Mouse (Mus musculus): ENCODE results near the gene Atp5l. TPM values are rescaled to one million over a fixed set of nuclear protein-coding genes. Genes with fewer than 3 reads are reported as not detected.
A peak's percentile ranks its signal among the peaks of the same experiment; 100 is the strongest.

Gene Atp5l
- polyA plus RNA-seq, 1 experiment from 2014 or later, result 863 TPM

- 1% methylated on average over 8 of the region's 8 CpGs for WGBS
- Histone ChIP-seq H3K4me2 (peak overlapping the region; percentile 95), H3K9ac (peak overlapping the region; percentile 96), H3K4me1 (replicated peaks) (peaks cover 10% of the 10 kb centered on the region), H3K27ac (peak overlapping the region; percentile 94), H3K36me3 (peaks cover 9% of the 10 kb centered on the region), H3K9me3 (no peaks in the 10 kb centered on the region), H3K4me3 (peak overlapping the region; percentile 99), H3K27me3 (no peaks in the 10 kb centered on the region)
- ATAC-seq (ENCODE audit: low FRiP score), result peak; percentile 93
Measured at GRCm38 (mm10) chr9:44921123-44921468, 554 bp upstream of the Atp5l start.

- H3K4me3 ChIP-seq, result peak overlapping the region; percentile 99
- 40% methylated on average over 2 of the region's 2 CpGs for WGBS
- H3K4me1 ChIP-seq (replicated peaks), result peaks cover 22% of the 10 kb centered on the region
Measured at GRCm38 (mm10) chr9:44919606-44920005, 936 bp downstream of the Atp5l start.

GRCm38 (mm10) chr9:44916196-44916595 lies 4.3 kb downstream of the Atp5l start:
- no peak overlapping the region for H3K4me3 ChIP-seq
- H3K9ac ChIP-seq, result no peak overlapping the region
- no peaks in the 10 kb centered on the region for H3K9me3 ChIP-seq
- no peak for ATAC-seq (ENCODE audit: low FRiP score)
- H3K36me3 ChIP-seq, result peaks cover 22% of the 10 kb centered on the region
- H3K4me2 ChIP-seq, result no peak overlapping the region
- WGBS, result 57% methylated on average over 1 of the region's 1 CpGs
- H3K27me3 ChIP-seq, result no peaks in the 10 kb centered on the region
- H3K27ac ChIP-seq, result no peak overlapping the region
- H3K4me1 ChIP-seq (replicated peaks), result peaks cover 22% of the 10 kb centered on the region

More at GRCm38 (mm10) chr9:44919606-44920005, 936 bp downstream of the Atp5l start:
- peak overlapping the region; percentile 95 for H3K4me2 ChIP-seq
- H3K9ac ChIP-seq, result peak overlapping the region; percentile 96
- no peaks in the 10 kb centered on the region for H3K27me3 ChIP-seq
- no peaks in the 10 kb centered on the region for H3K9me3 ChIP-seq
- no peak for ATAC-seq (ENCODE audit: low FRiP score)
- H3K36me3 ChIP-seq, result 0 out of 2 replicates have a peak, but pooled peaks cover 4% of the 10 kb centered on the region
- no peak overlapping the region for H3K27ac ChIP-seq

- Histone ChIP-seq H3K36me3 (peaks cover 33% of the 10 kb centered on the region), H3K4me1 (replicated peaks) (peaks cover 22% of the 10 kb centered on the region), H3K27me3 (no peaks in the 10 kb centered on the region), H3K27ac (peak overlapping the region; percentile 30; the same call in 1 of the 2 replicates), H3K4me2 (no peak overlapping the region), H3K9me3 (no peaks in the 10 kb centered on the region), H3K4me3 (no peak overlapping the region), H3K9ac (no peak overlapping the region)
- 23% methylated on average over 4 of the region's 4 CpGs for WGBS
- ATAC-seq (ENCODE audit: low FRiP score), result no peak
Measured at GRCm38 (mm10) chr9:44914706-44915105, 5.8 kb downstream of the Atp5l start.

- Histone ChIP-seq H3K4me2 (no peak overlapping the region), H3K4me3 (no peak overlapping the region), H3K36me3 (peaks cover 29% of the 10 kb centered on the region), H3K9me3 (no peaks in the 10 kb centered on the region), H3K4me1 (replicated peaks) (peaks cover 12% of the 10 kb centered on the region), H3K27ac (no peak overlapping the region), H3K27me3 (no peaks in the 10 kb centered on the region), H3K9ac (no peak overlapping the region)
- 93% methylated on average over 4 of the region's 4 CpGs for WGBS
- no peak for ATAC-seq (ENCODE audit: low FRiP score)
Measured at GRCm38 (mm10) chr9:44911365-44911764, 9.2 kb downstream of the Atp5l start.

GRCm38 (mm10) chr9:44905620-44906019 lies 14.9 kb downstream of the Atp5l start:
- Histone ChIP-seq H3K27me3 (no peaks in the 10 kb centered on the region), H3K36me3 (peaks cover 6% of the 10 kb centered on the region), H3K4me3 (no peak overlapping the region), H3K27ac (no peak overlapping the region), H3K4me1 (replicated peaks) (no peaks in the 10 kb centered on the region), H3K9me3 (no peaks in the 10 kb centered on the region), H3K9ac (no peak overlapping the region), H3K4me2 (no peak overlapping the region)
- WGBS, result 85% methylated on average over 4 of the region's 4 CpGs
- ATAC-seq (ENCODE audit: low FRiP score), result no peak

GRCm38 (mm10) chr9:44904964-44905363 lies 15.6 kb downstream of the Atp5l start:
- H3K4me1 ChIP-seq (replicated peaks), result no peaks in the 10 kb centered on the region
- no peak overlapping the region for H3K9ac ChIP-seq
- no peak overlapping the region for H3K27ac ChIP-seq
- H3K27me3 ChIP-seq, result no peaks in the 10 kb centered on the region
- H3K4me2 ChIP-seq, result no peak overlapping the region
- no peaks in the 10 kb centered on the region for H3K36me3 ChIP-seq
- ATAC-seq (ENCODE audit: low FRiP score), result no peak
- no peak overlapping the region for H3K4me3 ChIP-seq
- 77% methylated on average over 5 of the region's 5 CpGs for WGBS
- H3K9me3 ChIP-seq, result no peaks in the 10 kb centered on the region

- ATAC-seq (ENCODE audit: low FRiP score), result no peak
- Histone ChIP-seq H3K9ac (no peak overlapping the region), H3K27me3 (no peaks in the 10 kb centered on the region), H3K4me2 (no peak overlapping the region), H3K36me3 (no peaks in the 10 kb centered on the region), H3K4me3 (no peak overlapping the region), H3K4me1 (replicated peaks) (no peaks in the 10 kb centered on the region), H3K9me3 (no peaks in the 10 kb centered on the region), H3K27ac (no peak overlapping the region)
- WGBS, result 84% methylated on average over 4 of the region's 4 CpGs
Measured at GRCm38 (mm10) chr9:44903856-44904255, 16.7 kb downstream of the Atp5l start.

- Histone ChIP-seq H3K4me3 (no peak overlapping the region), H3K4me1 (replicated peaks) (no peaks in the 10 kb centered on the region), H3K9me3 (no peaks in the 10 kb centered on the region), H3K36me3 (no peaks in the 10 kb centered on the region), H3K27ac (no peak overlapping the region), H3K9ac (no peak overlapping the region), H3K27me3 (no peaks in the 10 kb centered on the region), H3K4me2 (no peak overlapping the region)
- no peak for ATAC-seq (ENCODE audit: low FRiP score)
- WGBS, result 69% methylated on average over 4 of the region's 4 CpGs
Measured at GRCm38 (mm10) chr9:44900402-44900801, 20.1 kb downstream of the Atp5l start.

- no peak overlapping the region for H3K9ac ChIP-seq
- no peaks in the 10 kb centered on the region for H3K36me3 ChIP-seq
- no peaks in the 10 kb centered on the region for H3K27me3 ChIP-seq
- H3K9me3 ChIP-seq, result no peaks in the 10 kb centered on the region
- H3K4me3 ChIP-seq, result no peak overlapping the region
- no peak for ATAC-seq (ENCODE audit: low FRiP score)
- WGBS, result 88% methylated on average over 3 of the region's 3 CpGs
- no peaks in the 10 kb centered on the region for H3K4me1 ChIP-seq (replicated peaks)
- H3K4me2 ChIP-seq, result no peak overlapping the region
- no peak overlapping the region for H3K27ac ChIP-seq
Measured at GRCm38 (mm10) chr9:44899716-44900115, 20.8 kb downstream of the Atp5l start.

- H3K36me3 ChIP-seq, result no peaks in the 10 kb centered on the region
- H3K9ac ChIP-seq, result no peak overlapping the region
- H3K4me2 ChIP-seq, result no peak overlapping the region
- H3K4me1 ChIP-seq (replicated peaks), result no peaks in the 10 kb centered on the region
- H3K9me3 ChIP-seq, result no peaks in the 10 kb centered on the region
- WGBS, result 64% methylated on average over 4 of the region's 4 CpGs
- H3K27me3 ChIP-seq, result peaks cover 3% of the 10 kb centered on the region; the same call in 1 of the 2 replicates
- H3K27ac ChIP-seq, result no peak overlapping the region
- no peak overlapping the region for H3K4me3 ChIP-seq
- no peak for ATAC-seq (ENCODE audit: low FRiP score)
Measured at GRCm38 (mm10) chr9:44897024-44897423, 23.5 kb downstream of the Atp5l start.

- whole genome bisulfite sequencing, result 66% methylated on average over 3 of the region's 3 CpGs
- no peak for ATAC-seq (ENCODE audit: low FRiP score)
Measured at GRCm38 (mm10) chr9:44892664-44893063, 27.9 kb downstream of the Atp5l start.

GRCm38 (mm10) chr9:44891210-44891609 lies 29.3 kb downstream of the Atp5l start:
- Histone ChIP-seq H3K9me3 (no peaks in the 10 kb centered on the region), H3K36me3 (no peaks in the 10 kb centered on the region), H3K4me1 (replicated peaks) (no peaks in the 10 kb centered on the region), H3K9ac (no peak overlapping the region), H3K27ac (no peak overlapping the region), H3K4me2 (no peak overlapping the region), H3K4me3 (no peak overlapping the region), H3K27me3 (peaks cover 9% of the 10 kb centered on the region; the same call in 1 of the 2 replicates)
- ATAC-seq (ENCODE audit: low FRiP score), result no peak
- 85% methylated on average over 6 of the region's 6 CpGs for WGBS

More at GRCm38 (mm10) chr9:44892664-44893063, 27.9 kb downstream of the Atp5l start:
- H3K4me1 ChIP-seq (replicated peaks), result no peaks in the 10 kb centered on the region
- H3K9ac ChIP-seq, result no peak overlapping the region
- H3K9me3 ChIP-seq, result no peaks in the 10 kb centered on the region
- no peak overlapping the region for H3K4me2 ChIP-seq
- peaks cover 9% of the 10 kb centered on the region; the same call in 1 of the 2 replicates for H3K27me3 ChIP-seq
- H3K4me3 ChIP-seq, result no peak overlapping the region
- H3K36me3 ChIP-seq, result no peaks in the 10 kb centered on the region
- H3K27ac ChIP-seq, result no peak overlapping the region
